Mouse (Mus musculus): ENCODE measurements around the gene Dchs1.

GRCm38 (mm10) chr7:105793701-105794100 lies 6.2 kb upstream of the Dchs1 start:
- TF ChIP-seq POLR2A (IDR thresholded peaks at IDR 0.05; ENCODE audit: borderline replicate concordance, low read depth, low read length) (no peak), CTCF (IDR thresholded peaks at IDR 0.05; ENCODE audit: low read depth, low read length) (no peak)

Data from bone marrow macrophage, adult 2 months (primary cell).